Mouse (Mus musculus): ENCODE results near the gene Tfip11.

DNA sequence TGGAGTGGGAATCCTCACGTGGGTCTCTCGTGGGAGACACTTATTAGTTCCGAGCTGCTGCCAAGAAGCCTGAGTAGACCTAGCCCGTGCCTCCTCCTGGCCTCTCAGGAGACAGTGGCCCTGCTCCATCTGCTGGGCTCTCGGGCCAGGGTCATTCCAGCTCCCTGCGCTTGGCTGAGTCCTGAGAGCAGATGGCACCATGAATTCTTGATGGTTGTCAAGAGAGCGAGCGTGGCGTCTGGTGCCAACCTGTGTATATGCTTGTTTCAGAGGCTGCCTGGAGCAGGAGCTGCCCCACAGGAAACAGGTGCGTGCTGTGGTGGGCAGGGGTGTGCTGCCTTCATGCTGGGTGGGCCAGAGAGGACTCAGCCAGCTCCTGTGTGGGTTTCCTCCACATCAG, 42.5 kb downstream of the Tfip11 start:
- TF ChIP-seq CTCF (IDR thresholded peaks at IDR 0.05; ENCODE audit: extremely low read depth, insufficient read depth, low read length) (no peak), POLR2A (IDR thresholded peaks at IDR 0.05; ENCODE audit: extremely low read depth, insufficient read depth, low read length) (no peak)

Data from cortical plate, adult 2 months (tissue).